Mouse (Mus musculus) midbrain, postnatal 0 days (tissue): ENCODE measurements at regions not wholly inside any gene's neighbourhood (a gene's known extent, or its start where the extent isn't known, plus 50 kb on each side); places are given as distances from the start of the nearest gene placed in this dataset.
A peak's percentile ranks its signal among the peaks of the same experiment; 100 is the strongest.

Experiments used
- ATAC-seq: fragments of 200-750 bp; cut with Nextera tagmentation; 2 replicates; pipeline ENCODE4 v1.8.0; 2017; ENCODE audit warnings: moderate number of reproducible peaks, mild to moderate bottlenecking, moderate TSS enrichment, moderate library complexity; ENCODE audit not compliant: low FRiP score
- DNase-seq: peaks from one replicate; pipeline ENCODE4 v3.0.0-alpha.2; 2015; ENCODE audit warnings: low spot score
- H3K27ac ChIP-seq: fragments of 300-500 bp; sonication (generic); 2 replicates; pipeline ENCODE4 v1.5.1; 2014; ENCODE audit warnings: low read depth, mild to moderate bottlenecking, low read length, mixed read lengths
- H3K27me3 ChIP-seq: fragments of 300-500 bp; sonication (generic); 2 replicates; pipeline ENCODE4 v1.6.1; 2014; ENCODE audit warnings: low read length, control low read depth, mixed read lengths; ENCODE audit not compliant: insufficient read depth
- H3K36me3 ChIP-seq: fragments of 300-500 bp; sonication (generic); 2 replicates; pipeline ENCODE4 v1.6.1; 2014; ENCODE audit warnings: low read length, control low read depth, mixed read lengths; ENCODE audit not compliant: insufficient read depth
- H3K4me1 ChIP-seq: fragments of 300-500 bp; sonication (generic); 2 replicates; pipeline ENCODE4 v1.6.1; 2014; ENCODE audit warnings: mild to moderate bottlenecking, control low read depth, antibody characterized with exemption, low read length, mixed read lengths; ENCODE audit not compliant: insufficient read depth
- H3K4me2 ChIP-seq: fragments of 300-500 bp; sonication (generic); 2 replicates; pipeline ENCODE4 v1.6.1; 2014; ENCODE audit warnings: low read depth, mild to moderate bottlenecking, low read length, mixed read lengths; ENCODE audit not compliant: poor library complexity, severe bottlenecking
- H3K4me3 ChIP-seq: fragments of 300-500 bp; sonication (generic); 2 replicates; pipeline ENCODE4 v1.5.1; 2014; ENCODE audit warnings: low read depth, mild to moderate bottlenecking, low read length, moderate library complexity
- H3K9ac ChIP-seq: fragments of 300-500 bp; sonication (generic); replicated peaks from 2 replicates; pipeline ENCODE4 v1.6.1; 2014; ENCODE audit warnings: mild to moderate bottlenecking, low read length, moderate library complexity, mixed read lengths; ENCODE audit not compliant: poor library complexity, severe bottlenecking
- H3K9me3 ChIP-seq: fragments of 300-500 bp; sonication (generic); 2 replicates; pipeline ENCODE4 v1.6.1; 2016; ENCODE audit warnings: low read length, control low read depth
- CTCF ChIP-seq: IDR thresholded peaks from 2 replicates; pipeline ENCODE4 v1.5.1; 2016; ENCODE audit warnings: antibody characterized with exemption, mild to moderate bottlenecking
- WGBS: fragments of 180-500 bp; shearing (Covaris S2); extraction: QIAGEN DNeasy Blood & Tissue Kit; methylation state at CpG from one replicate; pipeline ENCODE4 v1.1.7; 2014; 5-methylcytosine and 5-hydroxymethylcytosine counted together

DNA sequence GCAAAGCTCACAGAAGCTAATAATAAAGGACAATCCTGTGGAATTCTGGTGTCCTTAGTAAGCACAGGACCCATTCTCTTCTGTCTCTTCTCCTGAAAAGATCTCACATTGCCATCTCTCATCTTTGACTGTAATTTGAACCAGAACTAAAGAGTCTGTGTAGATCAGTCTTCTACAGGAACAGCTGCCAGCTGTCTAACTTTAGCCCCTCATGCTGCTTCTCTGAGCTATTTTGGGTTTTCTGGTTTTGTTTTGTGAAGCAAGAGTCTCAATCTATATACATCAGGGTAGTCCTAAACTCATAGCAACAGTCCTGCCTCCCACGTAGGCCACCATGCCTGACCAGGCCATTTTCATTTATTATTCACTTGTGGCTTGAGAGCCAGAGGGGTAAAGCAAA lies 325.5 kb upstream of the Npvf start:
- no peak for ATAC-seq
- 78% methylated on average over 1 of the region's 1 CpGs for WGBS
- no peak overlapping the region for H3K4me3 ChIP-seq

DNA sequence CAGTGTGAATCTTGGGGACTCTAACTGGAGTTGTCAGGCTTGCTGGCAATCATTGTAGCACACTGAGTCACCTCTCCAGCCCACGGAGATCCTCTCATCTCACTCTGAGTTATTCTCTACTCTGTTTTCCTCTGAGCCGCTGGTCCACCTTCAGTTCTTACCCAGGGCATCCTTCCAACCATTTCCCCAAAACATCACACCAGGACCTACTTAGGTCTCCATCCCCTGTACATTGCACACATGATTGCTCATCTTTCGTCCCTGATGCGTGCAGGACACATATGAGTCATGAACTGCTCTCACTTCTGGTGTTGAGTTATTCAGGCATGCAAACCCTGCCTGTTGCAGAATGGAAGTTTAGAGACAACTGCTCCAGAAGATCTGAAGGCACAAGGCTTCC lies 326.1 kb upstream of the Npvf start:
- ATAC-seq, result no peak
- TF ChIP-seq CTCF, result no peak
- no peak overlapping the region for H3K9ac ChIP-seq
- H3K27ac ChIP-seq, result no peak overlapping the region
- H3K4me3 ChIP-seq, result no peak overlapping the region
- no peaks in the 10 kb centered on the region for H3K27me3 ChIP-seq
- WGBS, result 92% methylated on average over 4 of the region's 4 CpGs
- H3K36me3 ChIP-seq, result no peaks in the 10 kb centered on the region
- no peaks in the 10 kb centered on the region for H3K9me3 ChIP-seq
- DNase-seq, result no peak
- peaks cover 8% of the 10 kb centered on the region; the same call in 1 of the 2 replicates for H3K4me1 ChIP-seq
- no peak overlapping the region for H3K4me2 ChIP-seq

More for the DNA sequence above, 325.5 kb upstream of the Npvf start:
- H3K27ac ChIP-seq, result no peak overlapping the region
- no peak for DNase-seq
- H3K9ac ChIP-seq, result no peak overlapping the region
- no peaks in the 10 kb centered on the region for H3K36me3 ChIP-seq
- peaks cover 8% of the 10 kb centered on the region; the same call in 1 of the 2 replicates for H3K4me1 ChIP-seq
- H3K4me2 ChIP-seq, result no peak overlapping the region
- H3K9me3 ChIP-seq, result no peaks in the 10 kb centered on the region
- no peaks in the 10 kb centered on the region for H3K27me3 ChIP-seq
- no peak for TF ChIP-seq CTCF

DNA sequence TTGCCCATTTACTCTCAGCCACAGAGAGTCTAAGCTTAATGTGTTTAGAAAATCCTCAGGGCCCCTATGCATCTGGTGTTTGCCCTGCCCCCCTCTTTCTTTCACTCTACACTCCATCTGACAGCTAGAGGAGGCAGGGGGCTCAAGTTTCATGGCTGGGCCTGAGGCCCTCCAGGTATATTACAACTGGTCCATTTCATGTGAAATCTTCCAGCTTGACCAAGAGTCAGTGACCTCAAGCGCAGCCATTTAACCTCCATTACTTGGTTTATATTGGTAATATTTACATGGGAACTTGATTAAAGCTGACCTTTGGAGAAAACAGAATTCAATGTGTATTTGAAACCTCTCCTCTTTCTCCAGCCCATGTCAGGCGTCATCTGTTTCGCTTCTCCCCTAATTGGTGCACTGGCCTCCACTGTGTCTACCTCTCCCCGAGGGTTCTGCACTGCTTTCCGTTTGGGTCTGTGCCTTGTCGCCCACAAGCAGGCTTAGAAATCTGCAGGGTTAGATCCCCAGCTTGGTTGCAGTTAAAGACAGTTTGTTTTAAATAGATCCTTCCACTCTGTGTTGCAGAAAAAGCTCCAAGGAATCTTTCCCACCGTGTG lies 327.6 kb upstream of the Npvf start:
- no peak for TF ChIP-seq CTCF
- Histone ChIP-seq H3K9me3 (no peaks in the 10 kb centered on the region), H3K27ac (no peak overlapping the region), H3K9ac (no peak overlapping the region), H3K4me2 (no peak overlapping the region), H3K4me3 (no peak overlapping the region), H3K4me1 (peaks cover 8% of the 10 kb centered on the region; the same call in 1 of the 2 replicates), H3K27me3 (no peaks in the 10 kb centered on the region), H3K36me3 (no peaks in the 10 kb centered on the region)
- no peak for ATAC-seq
- no peak for DNase-seq
- WGBS, result 53% methylated on average over 7 of the region's 7 CpGs

DNA sequence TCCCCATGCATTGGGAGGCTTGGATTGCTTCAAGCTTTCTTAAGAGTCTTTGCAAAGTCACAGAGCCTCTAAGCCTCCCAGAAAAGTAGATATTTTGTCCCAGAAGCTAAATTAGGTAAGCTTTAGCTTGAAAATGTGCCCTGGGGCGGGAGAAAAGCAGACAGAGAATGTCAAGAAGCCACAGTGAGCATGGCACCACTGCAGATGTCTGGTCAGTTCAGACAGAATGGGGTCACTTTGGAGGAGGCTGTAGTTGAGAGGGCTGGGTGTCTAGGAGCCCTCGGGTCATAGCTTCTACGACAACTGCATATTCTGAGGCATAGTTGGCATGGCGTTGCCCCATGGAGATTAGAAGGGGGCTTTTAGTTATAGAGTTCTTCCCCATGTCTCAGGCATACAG lies 328.6 kb upstream of the Npvf start:
- WGBS, result 69% methylated on average over 4 of the region's 4 CpGs
- DNase-seq (no peak), ATAC-seq (no peak)
- Histone ChIP-seq H3K27me3 (no peaks in the 10 kb centered on the region), H3K4me3 (no peak overlapping the region), H3K9ac (no peak overlapping the region), H3K27ac (no peak overlapping the region), H3K9me3 (no peaks in the 10 kb centered on the region), H3K4me1 (peaks cover 8% of the 10 kb centered on the region; the same call in 1 of the 2 replicates), H3K36me3 (no peaks in the 10 kb centered on the region), H3K4me2 (no peak overlapping the region)
- TF ChIP-seq CTCF, result no peak

DNA sequence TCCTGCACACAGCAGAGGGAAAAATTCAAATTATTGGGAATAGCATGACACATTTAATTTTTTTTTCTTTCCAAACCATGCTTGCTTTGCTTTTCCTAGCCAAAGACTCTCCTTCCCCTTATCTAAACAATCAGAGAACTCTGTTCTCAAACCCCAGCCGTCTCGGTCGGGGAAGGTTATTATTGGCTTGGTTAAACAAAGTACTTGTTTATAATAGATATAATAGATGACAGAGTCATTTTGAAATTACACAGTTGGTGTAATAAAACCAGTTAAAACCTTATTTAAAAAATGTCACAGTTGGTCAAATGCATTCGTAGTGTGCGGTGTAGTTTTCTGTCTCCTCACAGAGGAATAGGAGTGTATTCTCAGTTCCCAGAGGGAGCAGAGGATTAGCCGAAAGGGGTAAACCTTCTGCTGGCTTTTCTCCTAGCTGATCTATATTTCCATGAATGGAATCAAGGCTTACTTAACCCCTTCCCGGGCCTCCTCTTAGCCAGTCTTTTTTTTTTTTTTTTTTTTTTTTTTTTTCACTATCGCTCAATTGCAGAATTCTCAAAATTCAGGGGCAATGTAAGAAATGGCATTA lies 329.4 kb upstream of the Npvf start:
- no peak for TF ChIP-seq CTCF
- Histone ChIP-seq H3K4me2 (no peak overlapping the region), H3K4me1 (peaks cover 8% of the 10 kb centered on the region; the same call in 1 of the 2 replicates), H3K27me3 (no peaks in the 10 kb centered on the region), H3K9ac (no peak overlapping the region), H3K9me3 (no peaks in the 10 kb centered on the region), H3K27ac (no peak overlapping the region), H3K36me3 (no peaks in the 10 kb centered on the region), H3K4me3 (no peak overlapping the region)
- WGBS, result 28% methylated on average over 8 of the region's 8 CpGs
- ATAC-seq (no peak), DNase-seq (no peak)

DNA sequence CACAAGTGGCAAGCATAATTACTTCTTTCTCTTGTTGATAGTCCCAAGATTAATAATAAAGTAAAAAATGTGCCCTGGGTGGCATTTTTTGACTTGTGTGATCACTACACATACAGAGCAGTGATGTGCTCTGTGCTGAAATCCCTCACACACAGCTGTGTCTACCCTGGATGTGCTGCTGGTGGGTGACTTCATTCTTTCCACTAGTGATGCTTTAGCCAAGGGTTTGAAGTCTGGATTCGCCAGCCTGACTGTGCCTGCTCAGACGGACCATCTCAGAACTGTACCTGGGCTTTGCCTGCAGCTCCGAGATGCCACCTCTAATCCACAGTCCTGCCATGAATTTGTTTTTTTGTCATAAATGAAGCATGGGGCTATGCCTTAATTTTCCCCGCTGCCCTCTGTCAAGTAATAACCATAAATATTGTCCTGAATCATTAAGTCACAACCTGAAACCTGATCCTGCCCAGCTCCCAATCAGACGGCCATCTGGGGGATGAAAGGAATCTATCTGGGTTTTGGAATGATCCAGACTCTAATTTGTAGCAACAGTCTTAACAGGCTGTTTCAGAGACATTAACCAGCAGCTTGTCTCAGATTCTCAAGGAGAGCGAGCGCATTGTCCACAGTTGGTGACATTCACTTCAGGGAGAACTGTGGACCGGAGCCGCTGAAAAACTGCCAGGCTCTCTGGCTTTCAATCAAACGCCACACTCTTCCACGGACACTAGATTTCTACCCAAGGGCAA lies 330.1 kb upstream of the Npvf start:
- DNase-seq (peak; percentile 52), ATAC-seq (no peak)
- WGBS, result 43% methylated on average over 11 of the region's 11 CpGs
- no peak overlapping the region for H3K4me2 ChIP-seq
- H3K4me3 ChIP-seq, result no peak overlapping the region
- H3K4me1 ChIP-seq, result peaks cover 8% of the 10 kb centered on the region; the same call in 1 of the 2 replicates
- H3K9ac ChIP-seq, result no peak overlapping the region
- TF ChIP-seq CTCF, result no peak
- no peaks in the 10 kb centered on the region for H3K9me3 ChIP-seq
- H3K27ac ChIP-seq, result no peak overlapping the region
- no peaks in the 10 kb centered on the region for H3K27me3 ChIP-seq
- H3K36me3 ChIP-seq, result no peaks in the 10 kb centered on the region
